Mouse (Mus musculus) stomach, postnatal 0 days (tissue): ENCODE data around the gene Nop14.

Source experiments
- CTCF ChIP-seq: IDR thresholded peaks from 2 replicates; pipeline ENCODE4 v1.5.1; 2016; ENCODE audit warnings: antibody characterized with exemption, low read depth, mild to moderate bottlenecking, moderate library complexity
- EP300 ChIP-seq: optimal IDR thresholded peaks from 2 replicates; pipeline ENCODE3; 2016; ENCODE audit warnings: antibody characterized with exemption

DNA sequence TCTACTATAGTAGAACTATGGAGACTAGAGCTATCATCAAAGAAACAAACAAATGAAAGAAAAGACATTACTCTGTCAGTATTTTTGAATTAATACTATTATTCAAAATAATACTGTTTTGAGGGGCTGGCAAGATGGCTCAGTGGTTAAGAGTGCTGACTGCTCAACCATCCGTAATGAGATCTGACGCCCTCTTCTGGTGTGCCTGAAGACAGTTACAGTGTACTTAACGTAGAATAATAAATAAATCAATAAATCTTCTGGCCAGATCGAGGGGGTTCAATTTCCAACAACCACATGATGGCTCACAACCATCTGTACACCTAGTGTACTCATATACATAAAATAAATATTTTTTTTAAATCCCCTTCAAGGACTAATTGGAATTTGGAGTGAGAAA lies 2.0 kb upstream of the Nop14 start:
- TF ChIP-seq EP300: no peak
- no peak for TF ChIP-seq CTCF
